Mouse (Mus musculus): ENCODE measurements around the gene AL731706.1. TPM values are rescaled to one million over a fixed set of nuclear protein-coding genes. Genes with fewer than 3 reads are reported as not detected.

Gene AL731706.1
- total RNA-seq, 2 experiments from 2014 or later: 11.0 to 22.4 TPM

GRCm38 (mm10) chr2:136837994-136838393 lies 53.2 kb downstream of the AL731706.1 start:
- DNase-seq (ENCODE audit: extremely low spot score in 1 of 2, low spot score in 1 of 2): no peak

- DNase-seq (ENCODE audit: extremely low spot score in 1 of 2, low spot score in 1 of 2): peak in 1 of 2 experiments; percentile 20
These were observed 55.3 kb downstream of the AL731706.1 start for GRCm38 (mm10) chr2:136835882-136836281.

GRCm38 (mm10) chr2:136834715-136835075 lies 56.5 kb downstream of the AL731706.1 start:
- DNase-seq (ENCODE audit: extremely low spot score in 1 of 2, low spot score in 1 of 2): no peak

GRCm38 (mm10) chr2:136833976-136834714 lies 57.0 kb downstream of the AL731706.1 start:
- DNase-seq (ENCODE audit: extremely low spot score in 1 of 2, low spot score in 1 of 2): no peak

GRCm38 (mm10) chr2:136832936-136833335 lies 58.3 kb downstream of the AL731706.1 start:
- no peak for DNase-seq (ENCODE audit: extremely low spot score in 1 of 2, low spot score in 1 of 2)

Other genes starting within 250 kb of the AL731706.1 start
- gene Snap25, start 177.9 kb downstream of the AL731706.1 start, total RNA-seq (2021): 1,000 to 10,000 TPM; 1,881 to 1,910 TPM
- 10 to 100 TPM; 22.1 to 27.3 TPM for gene AL731706.2, start 5.7 kb downstream of the AL731706.1 start, total RNA-seq (2021)
- 1 to 10 TPM; 6.7 to 8.1 TPM for gene Slx4ip, start 171 bp downstream of the AL731706.1 start, total RNA-seq (2021)
- 10 to 100 TPM; 21.1 to 30.6 TPM for gene Mkks, start within 50 bp of the AL731706.1 start, total RNA-seq (2021)
- gene Jag1, start 225.3 kb upstream of the AL731706.1 start, total RNA-seq (2021): 10 to 100 TPM in 1 of 2 experiments, 1 to 10 TPM in 1; 8.3 to 11.3 TPM

All from layer of hippocampus, postnatal 25 days (tissue).